Mouse (Mus musculus): ENCODE data around the gene Slc27a1.

DNA sequence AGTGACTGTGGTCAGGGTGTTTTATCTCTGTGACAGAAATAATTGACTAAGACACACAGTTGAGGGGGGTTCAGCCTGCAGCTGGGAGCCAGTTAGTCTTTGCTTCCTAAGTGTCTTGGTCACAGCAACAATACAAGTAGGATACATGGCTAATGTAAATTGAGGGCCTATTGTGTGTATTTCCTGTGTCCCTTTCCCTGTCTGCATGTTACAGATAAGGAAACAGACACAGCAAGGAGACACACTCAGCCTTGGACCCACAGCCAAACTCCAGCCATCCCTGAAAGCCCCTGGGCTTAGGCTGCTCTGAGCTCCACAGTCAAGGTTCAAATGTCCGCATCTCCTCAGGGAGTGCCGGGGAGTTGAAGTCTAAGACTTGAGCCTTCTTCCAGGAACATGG is 14.0 kb upstream of the Slc27a1 start:
- TF ChIP-seq GATA1 (IDR thresholded peaks at IDR 0.05; ENCODE audit: borderline replicate concordance, low read length) (no peak), FLI1 (IDR thresholded peaks at IDR 0.05; ENCODE audit: low read length) (no peak)

Data from megakaryocyte, embryonic 14.5 days (primary cell).